Mouse (Mus musculus) mature B cell (primary cell): ENCODE data around the gene Pou2af1.

ENCODE experiments used
- in situ Hi-C: fragments of 300-500 bp; cut with MboI; formaldehyde crosslinking; loops from 2 replicates; pipeline ENCODE4 v1.14.3; 2019

Pou2af1 gene

DNA sequence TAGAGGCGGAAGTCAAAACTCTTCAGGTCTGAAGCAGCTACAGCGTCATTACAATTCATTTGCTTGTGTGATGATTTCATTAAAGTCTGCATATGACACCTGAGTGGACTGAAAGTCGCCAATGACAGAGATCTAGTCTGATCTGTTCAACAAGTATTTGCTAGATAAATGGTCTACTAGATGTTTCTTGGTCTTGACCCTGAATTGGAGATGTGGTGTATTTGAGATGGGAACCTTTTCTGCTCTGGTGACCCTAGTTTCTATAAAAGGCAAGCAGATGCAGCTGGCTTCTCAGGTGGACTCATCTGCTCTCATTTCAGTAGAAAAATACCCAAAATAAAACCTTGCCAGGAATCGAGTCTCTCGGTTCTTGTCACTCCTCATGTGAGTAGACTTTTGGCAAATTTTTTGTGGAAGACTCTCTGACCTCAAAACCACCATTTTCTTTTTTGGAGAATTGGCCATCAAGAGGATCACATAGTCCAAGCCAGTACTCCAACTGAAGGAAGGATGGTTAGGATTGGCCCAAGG is 12.2 kb downstream of the Pou2af1 start:
- in situ Hi-C loops: no loop called here

DNA sequence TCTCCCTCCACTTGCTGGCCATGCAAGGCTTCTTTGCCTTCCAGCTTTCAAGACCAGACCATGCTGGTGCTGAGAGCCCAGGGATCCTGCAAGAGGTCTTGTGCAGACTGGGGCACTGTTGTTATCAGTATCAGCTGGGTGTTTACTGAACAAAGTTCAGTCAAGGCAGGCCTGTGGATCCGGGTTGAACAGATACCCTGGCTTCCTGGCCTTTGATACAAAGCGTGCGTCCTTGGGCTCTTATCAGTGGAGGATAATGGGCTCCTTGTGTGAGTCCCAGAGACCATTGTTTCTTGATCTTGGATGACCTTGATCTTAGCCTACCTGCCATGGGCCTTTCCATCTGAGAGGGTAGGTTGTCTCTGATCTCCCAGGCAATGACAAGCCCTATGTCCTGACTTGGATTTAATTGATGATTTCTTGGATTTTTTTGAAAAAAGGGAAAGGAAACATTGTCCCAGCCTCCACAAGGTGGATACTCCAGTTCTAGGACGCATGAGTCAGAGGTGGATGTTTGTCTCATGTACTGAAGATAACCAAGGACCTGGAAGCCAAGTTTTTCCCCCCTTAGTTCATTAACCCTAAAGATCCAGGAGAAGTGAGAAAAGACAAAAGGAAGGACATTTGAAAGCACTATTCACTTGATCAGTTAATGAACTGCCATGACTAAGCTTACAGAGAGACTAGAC is 17.3 kb downstream of the Pou2af1 start:
- in situ Hi-C loops: no loop called here

DNA sequence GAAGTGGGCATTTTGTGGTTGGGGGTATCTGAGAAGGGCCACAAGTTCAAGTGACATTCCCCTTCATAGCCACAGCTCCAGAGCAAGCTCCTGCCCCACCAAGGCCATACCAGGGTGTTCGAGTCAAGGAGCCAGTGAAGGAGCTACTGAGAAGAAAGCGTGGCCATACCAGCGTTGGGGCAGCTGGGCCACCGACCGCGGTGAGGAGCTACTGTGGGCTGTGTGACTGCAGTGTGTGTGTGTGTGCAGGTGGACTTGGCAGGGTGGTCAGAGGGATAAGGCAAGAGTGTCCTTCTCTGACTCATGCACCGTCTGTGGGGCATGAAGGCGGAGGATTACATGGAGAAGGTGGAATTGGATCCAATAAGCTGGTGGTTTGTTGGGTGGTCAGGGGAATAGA is 18.7 kb downstream of the Pou2af1 start:
- in situ Hi-C loops: no loop called here

DNA sequence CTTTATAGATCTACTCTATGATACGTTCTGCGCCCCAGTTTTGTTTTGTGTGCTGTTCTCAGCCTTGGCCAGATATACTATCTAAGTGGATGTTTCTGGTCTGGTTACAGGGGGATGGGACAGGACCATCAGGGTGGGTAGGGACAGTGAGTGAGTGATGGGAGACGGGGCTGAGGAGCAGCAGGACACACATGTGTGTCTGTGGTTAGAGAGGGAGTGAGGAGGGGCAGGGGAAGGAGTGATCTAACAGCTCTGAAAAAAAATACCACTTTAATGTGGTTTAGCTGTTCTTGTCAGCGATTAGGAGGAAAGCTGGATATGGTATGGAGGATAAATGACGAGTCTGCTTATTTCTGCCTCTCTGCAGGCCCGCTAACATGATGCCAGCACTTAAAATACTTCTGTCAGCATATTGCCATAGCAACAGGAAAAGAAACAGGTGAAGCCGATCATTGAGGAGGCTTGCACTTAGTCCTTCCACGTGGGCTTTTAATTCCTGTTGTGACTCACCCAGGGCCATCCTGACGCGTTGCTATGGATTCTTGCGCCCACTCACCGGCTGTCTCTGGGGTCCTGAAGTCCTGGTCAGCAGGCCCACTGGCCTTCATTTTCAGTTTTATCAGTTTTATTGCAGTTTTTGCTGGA is 25.4 kb downstream of the Pou2af1 start:
- in situ Hi-C loops: no loop called here

DNA sequence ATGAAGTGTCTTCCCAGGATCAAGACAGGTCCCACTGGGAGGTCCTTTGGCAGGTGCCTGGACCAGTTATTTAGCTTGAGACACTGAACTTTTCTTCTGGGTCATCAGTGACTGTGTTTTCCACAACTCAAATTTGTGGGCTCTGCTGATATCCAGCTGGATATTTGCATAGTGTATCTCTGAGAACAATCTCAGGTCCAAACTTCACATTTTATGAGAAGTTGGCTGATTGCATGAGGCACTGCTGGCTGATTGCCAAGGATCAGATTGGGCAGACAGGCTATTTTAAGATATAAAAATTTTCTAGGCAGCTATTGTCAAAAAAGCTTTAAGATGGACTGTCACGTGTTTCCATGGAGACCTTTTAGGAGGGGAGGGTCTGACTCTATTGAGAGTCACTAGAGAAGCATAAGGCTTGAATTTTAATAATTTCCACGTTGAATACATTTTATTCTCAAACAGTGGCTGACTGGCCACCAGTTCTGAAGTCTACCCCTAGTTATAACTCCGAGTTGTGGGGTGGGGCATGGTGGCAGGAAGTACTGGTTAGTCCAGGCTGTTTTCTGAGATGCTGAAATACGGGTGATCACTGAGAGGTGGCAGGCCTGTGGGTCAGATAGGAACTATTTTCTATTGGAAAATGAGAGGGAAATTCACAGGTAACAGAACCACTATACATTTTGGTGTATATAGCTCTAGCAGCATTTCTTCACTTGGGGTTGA is 43.4 kb downstream of the Pou2af1 start:
- in situ Hi-C loops: no loop called here

DNA sequence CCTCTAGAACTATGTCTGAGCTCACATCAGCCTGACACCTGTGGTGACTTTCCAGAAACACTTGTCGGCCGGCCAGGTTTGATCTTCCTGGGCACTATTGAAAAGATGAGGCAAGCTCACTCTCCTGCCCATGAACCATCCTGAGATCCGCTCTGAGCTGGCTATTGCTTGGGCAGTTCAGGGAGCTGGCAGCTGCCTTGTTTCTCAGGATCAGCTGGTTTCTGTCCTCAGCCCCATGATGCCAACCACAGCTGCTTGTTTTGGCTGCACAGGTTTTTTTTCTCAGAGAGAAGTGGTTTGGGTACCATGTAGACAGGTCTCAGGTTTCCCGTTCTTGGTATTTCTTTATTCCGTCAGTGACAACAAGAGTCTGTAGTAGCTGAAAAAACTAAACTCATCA is 44.9 kb downstream of the Pou2af1 start:
- in situ Hi-C loops: no loop called here

DNA sequence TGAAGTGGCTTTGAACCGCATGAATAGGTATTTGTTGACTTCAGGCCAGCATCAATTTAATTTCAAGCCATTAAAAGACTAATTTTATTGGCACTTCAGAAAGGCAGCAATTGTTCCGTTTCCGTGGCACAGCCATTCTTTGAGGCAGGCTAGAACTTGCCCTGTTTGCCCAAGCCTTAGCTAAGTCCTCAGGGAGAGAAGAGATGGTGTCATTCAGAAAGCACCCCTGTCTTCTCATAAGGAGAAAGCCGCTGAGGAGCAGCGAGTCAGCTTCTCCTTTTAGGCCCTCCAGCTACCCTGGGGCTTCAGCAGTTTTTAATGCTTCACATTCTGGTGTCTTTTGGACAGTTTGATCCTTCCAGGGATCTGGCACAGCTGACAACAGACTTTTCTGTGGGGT is 55.3 kb downstream of the Pou2af1 start:
- in situ Hi-C loops: no loop called here

DNA sequence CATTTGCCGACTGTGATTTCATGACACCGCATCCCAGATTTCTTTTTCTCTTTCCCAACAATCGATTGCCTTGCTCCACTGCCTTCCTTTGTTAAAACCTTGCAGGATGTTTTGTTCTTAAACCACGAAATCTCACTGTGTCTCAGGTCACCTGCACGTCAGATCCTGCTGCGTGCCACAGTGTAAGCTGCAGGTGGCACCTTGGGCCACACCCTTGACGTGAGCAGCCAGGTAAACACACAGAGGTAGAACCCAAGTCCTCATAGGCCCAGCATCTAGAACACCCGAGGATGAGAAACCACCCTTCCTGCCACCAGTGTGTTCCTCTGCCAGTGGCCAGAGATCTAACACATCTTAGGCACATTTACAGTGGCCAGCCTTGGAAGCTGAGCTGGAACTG is 57.6 kb downstream of the Pou2af1 start:
- in situ Hi-C loops: no loop called here

DNA sequence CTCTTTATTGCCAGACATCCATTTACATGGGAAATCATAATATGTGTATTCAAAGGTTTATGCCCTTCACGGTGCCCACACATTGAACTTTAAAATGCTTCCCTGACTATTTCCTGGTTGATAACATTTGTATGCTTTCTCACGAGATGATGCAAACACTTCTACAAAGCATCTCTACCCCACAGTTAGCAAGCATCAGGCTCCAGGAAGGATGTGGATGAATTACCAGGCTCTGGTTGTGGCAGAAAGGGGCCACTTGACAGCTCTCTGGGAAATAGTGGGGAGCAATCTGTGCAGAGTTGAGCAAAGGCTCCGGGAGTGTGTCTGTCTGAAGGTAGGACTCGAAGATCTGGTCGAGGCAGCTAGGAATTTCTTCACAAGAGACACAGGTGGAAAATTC is 58.6 kb downstream of the Pou2af1 start:
- in situ Hi-C loops: no loop called here

DNA sequence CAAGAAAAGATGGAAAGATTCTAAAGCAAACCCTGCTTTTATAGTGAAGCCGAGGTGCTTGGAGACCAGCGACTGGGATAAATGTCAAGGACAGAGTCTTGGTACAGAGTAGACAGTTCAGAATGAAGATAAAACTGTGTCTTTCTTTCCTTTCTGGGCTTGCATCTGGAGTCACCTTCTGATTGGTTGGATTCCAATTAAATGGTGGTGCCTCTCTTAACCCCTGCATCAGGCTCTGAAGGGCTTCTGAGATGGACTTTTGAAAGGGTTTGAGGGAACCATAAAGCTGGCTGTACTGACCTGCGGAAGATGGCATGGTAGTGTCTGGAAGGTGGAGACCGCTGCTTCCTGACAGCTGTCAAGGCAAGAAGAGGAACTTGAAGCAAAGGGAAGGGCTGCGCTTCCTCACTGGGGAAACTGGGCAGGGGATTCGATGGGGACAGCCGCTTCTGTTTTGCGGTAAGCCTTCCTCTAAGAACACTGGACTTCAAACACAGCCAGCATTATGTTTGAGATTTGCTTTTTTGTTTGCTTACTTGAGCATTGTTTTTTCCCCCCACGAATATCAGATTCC is 60.2 kb downstream of the Pou2af1 start:
- in situ Hi-C loops: no loop called here

DNA sequence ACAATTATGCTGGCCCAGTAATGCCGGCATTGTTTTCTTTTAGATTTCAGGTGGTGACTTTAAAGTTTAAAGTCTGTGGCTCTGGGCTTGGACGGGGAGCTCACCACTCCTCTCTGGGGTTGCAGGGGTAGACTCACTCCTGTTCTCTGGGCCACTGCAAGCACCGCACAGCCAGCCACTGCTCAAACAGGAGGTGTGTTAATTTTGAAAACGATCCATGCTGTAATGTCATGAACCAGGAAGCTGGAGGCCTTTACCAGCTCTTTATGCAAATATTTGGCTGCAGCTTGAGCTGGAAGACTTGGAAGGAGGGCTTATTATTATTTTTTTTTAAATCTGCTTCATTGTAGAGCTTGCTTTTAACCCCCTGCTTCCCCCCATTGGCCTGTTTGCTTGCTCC is 61.2 kb downstream of the Pou2af1 start:
- in situ Hi-C loops: no loop called here

DNA sequence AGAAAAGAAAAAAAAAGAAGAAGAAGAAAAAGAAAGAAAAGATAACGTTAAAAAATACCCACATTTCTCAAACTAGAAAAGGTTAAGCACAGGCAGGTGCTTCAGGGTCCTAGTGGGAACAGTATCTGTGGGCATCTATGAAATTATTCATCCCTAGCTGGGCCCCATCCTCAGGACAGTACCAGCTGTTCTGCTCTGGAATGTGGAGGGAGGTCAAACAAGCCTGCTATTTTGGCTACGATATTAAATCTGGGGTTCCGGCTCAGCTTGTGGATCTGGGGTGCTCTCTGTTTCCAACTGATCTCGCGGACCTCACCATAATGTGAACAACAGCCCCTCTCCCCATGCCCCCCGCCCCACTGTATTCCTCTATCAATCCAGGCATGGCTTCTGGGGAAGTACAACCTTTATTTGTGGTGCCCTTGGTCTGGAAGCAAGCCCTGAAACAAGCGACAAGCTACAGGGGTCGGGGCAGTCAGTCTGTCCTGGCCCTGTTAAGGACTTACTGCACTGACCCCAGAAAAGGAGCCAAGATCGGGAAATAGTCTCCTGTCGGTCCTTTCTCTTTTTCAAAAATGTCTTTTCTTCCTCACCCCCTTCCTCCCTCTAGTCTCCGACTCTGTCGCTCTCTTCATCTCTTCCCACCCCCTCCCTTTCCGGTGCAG is 64.5 kb downstream of the Pou2af1 start:
- in situ Hi-C loops: no loop called here

DNA sequence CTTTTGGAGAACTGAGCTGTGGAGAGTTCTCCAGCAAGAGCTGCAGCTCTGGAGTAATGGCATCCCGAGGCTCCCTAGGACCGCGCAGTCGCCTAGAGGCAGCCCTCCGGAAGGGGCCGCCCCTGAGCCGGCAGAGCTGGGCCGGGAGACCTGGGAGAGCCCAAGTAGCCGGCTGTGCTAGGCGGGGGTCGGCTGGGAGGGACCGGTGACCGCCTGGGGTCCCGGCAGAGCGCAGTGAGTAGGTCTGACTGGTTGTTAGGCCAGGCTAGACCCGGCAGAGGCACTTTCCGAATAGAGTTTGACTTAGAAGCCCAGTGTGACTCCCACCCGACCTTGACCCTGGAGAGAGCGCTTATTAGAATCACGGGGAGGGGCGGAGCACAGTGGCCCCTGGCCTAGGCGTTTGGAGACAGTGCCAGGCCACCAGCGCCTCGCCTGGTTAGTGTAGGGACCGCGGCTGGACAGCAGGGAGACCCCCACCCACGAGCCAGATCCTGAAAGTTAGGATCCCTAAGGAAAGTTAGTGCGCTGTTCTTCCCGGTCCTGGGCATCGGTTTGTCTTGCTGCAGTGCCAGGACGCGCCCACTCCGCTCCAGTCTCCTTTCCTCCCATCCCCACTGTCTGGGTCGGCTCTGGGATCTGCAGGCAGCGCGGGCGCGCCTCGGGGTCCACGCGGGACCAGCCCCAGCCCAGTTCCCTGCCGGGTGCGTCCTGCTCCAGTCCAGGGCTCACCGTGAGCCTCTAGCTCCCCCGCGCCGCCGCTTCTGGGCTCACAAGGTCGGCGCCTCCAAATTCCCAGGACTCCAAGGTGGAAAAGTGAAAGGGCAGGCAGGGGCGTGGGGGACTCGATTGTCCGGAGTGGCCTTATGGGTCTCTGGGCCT is 65.2 kb downstream of the Pou2af1 start, which contains the start of gene Colca2:
Colca2 (minus strand) TSS at position 70 of the 882 bp plus-strand sequence.
- in situ Hi-C loops: no loop called here

DNA sequence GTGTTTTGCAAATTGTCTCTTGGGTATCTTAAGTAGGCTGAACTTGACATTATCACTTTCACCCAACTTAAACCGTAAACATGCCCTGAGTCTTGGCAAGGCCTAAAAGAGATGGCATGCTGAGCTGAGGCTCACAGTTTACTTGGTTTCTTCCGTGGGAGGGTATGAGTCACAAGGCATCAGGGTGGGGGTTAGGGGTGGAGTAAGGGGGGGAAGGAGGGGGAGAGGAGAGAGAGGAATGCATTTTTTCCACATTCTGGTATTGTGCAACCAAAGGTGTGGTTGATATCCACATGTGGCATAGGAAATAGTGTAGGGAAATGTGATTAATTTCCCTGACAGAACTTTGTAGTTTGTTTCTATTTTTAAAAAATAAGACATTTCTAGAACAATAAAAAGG is 72.6 kb downstream of the Pou2af1 start:
- in situ Hi-C loops: no loop called here
